Mouse (Mus musculus) layer of hippocampus, adult 8-10 months (tissue): ENCODE results near the gene Chst3. TPM values are rescaled to one million over a fixed set of nuclear protein-coding genes. Genes with fewer than 3 reads are reported as not detected.
"Not testable (repeated sequence)": the region's sequence is repeated elsewhere in the genome, so short reads cannot be mapped to it uniquely, and the experiment has no call there.

Experiments used
- DNase-seq, 2 experiments: peaks; one replicate each; pipeline ENCODE4 v3.0.0; 2022; ENCODE audit warnings: low spot score in 2 of 2
- total RNA-seq, 4 experiments: library from RNA; stranded (reverse); gene quantifications; 2 replicates each; pipeline ENCODE4 v1.2.4; 2022

Gene Chst3
- total RNA-seq, 4 experiments from 2014 or later: 1.3 to 2.5 (median 1.8) TPM

GRCm38 (mm10) chr10:60234006-60234405, 14.9 kb upstream of the Chst3 start:
- no peak for DNase-seq

GRCm38 (mm10) chr10:60230321-60231088, 11.4 kb upstream of the Chst3 start:
- no peak for DNase-seq

- DNase-seq: no peak
These were observed 10.1 kb upstream of the Chst3 start for GRCm38 (mm10) chr10:60229113-60229512.

GRCm38 (mm10) chr10:60227666-60228065, 8.6 kb upstream of the Chst3 start:
- no peak for DNase-seq

GRCm38 (mm10) chr10:60224601-60225000, 5.5 kb upstream of the Chst3 start:
- no peak for DNase-seq

GRCm38 (mm10) chr10:60221571-60222259, 2.7 kb upstream of the Chst3 start:
- not testable (repeated sequence) for DNase-seq

GRCm38 (mm10) chr10:60220607-60221006, 1.5 kb upstream of the Chst3 start:
- DNase-seq: no peak

GRCm38 (mm10) chr10:60220042-60220523, 1.0 kb upstream of the Chst3 start:
- no peak for DNase-seq

- DNase-seq: no peak
These were observed 948 bp downstream of the Chst3 start for GRCm38 (mm10) chr10:60218033-60218590.

GRCm38 (mm10) chr10:60216331-60217095, 2.5 kb downstream of the Chst3 start:
- DNase-seq: no peak

GRCm38 (mm10) chr10:60215077-60215960, 3.7 kb downstream of the Chst3 start:
- DNase-seq: peak in 1 of 2 experiments; percentile 43

GRCm38 (mm10) chr10:60212589-60213379, 6.3 kb downstream of the Chst3 start:
- DNase-seq: no peak

GRCm38 (mm10) chr10:60211501-60212005, 7.5 kb downstream of the Chst3 start:
- DNase-seq: no peak

GRCm38 (mm10) chr10:60210468-60210867, 8.6 kb downstream of the Chst3 start:
- DNase-seq: no peak

- peak; percentile 42 to 64 for DNase-seq
These were observed 9.8 kb downstream of the Chst3 start for GRCm38 (mm10) chr10:60209237-60209636.

GRCm38 (mm10) chr10:60207166-60207705, 11.8 kb downstream of the Chst3 start:
- no peak for DNase-seq

GRCm38 (mm10) chr10:60205601-60206241, 13.3 kb downstream of the Chst3 start:
- DNase-seq: no peak

- peak in 1 of 2 experiments; percentile 45 for DNase-seq
These were observed 16.3 kb downstream of the Chst3 start for GRCm38 (mm10) chr10:60202785-60203184.

GRCm38 (mm10) chr10:60200996-60201395, 18.1 kb downstream of the Chst3 start:
- no peak for DNase-seq
